Mouse (Mus musculus): ENCODE measurements around the gene Il20rb.

DNA sequence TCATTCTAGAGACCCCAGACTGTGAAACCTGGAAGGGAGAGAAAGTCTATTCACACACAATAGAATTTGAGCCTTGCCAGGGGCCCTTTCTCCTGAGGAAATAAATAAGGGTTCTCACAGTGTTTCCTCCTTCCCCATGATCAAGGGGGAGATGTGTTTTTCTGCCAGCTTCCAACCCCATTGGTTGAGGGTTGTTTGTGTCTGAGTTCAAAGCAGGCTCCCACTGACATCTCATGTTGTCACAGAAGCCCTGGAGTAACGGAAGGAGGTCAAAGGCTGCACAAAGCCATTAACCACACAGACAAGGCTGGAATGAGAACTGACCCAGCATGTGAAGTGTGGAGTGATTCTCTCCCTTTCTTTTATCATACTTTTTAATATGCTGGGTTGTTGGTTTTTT lies 69.8 kb downstream of the Il20rb start:
- TF ChIP-seq CTCF (conservative IDR thresholded peaks at IDR 0.05; ENCODE audit: low read length) (no peak), NANOG (IDR thresholded peaks at IDR 0.05; ENCODE audit: borderline replicate concordance, low read length) (no peak)
